Mouse (Mus musculus) embryonic facial prominence, embryonic 10.5 days (tissue): ENCODE measurements around the gene Rplp2. TPM values are rescaled to one million over a fixed set of nuclear protein-coding genes. Genes with fewer than 3 reads are reported as not detected.

Source experiments
- DNase-seq: peaks from one replicate; pipeline ENCODE4 v3.0.0-alpha.2; 2017; ENCODE audit warnings: low spot score
- H3K27ac ChIP-seq: fragments of 300-500 bp; sonication (generic); replicated peaks from 2 replicates; pipeline ENCODE4 v1.5.1; 2016; ENCODE audit warnings: mild to moderate bottlenecking
- H3K27me3 ChIP-seq: fragments of 300-500 bp; sonication (generic); replicated peaks from 2 replicates; pipeline ENCODE4 v1.6.1; 2016; ENCODE audit warnings: low read depth, mild to moderate bottlenecking; ENCODE audit not compliant: poor library complexity, severe bottlenecking
- H3K36me3 ChIP-seq: fragments of 300-500 bp; sonication (generic); replicated peaks from 2 replicates; pipeline ENCODE4 v1.6.1; 2016; ENCODE audit warnings: mild to moderate bottlenecking, moderate library complexity
- H3K4me1 ChIP-seq: fragments of 300-500 bp; sonication (generic); 2 replicates; pipeline ENCODE4 v1.6.1; 2016
- H3K4me3 ChIP-seq: fragments of 300-500 bp; sonication (generic); 2 replicates; pipeline ENCODE4 v1.5.1; 2016; ENCODE audit warnings: mild to moderate bottlenecking, moderate library complexity
- H3K9me3 ChIP-seq: fragments of 300-500 bp; sonication (generic); 2 replicates; pipeline ENCODE4 v1.6.1; 2016; ENCODE audit warnings: mild to moderate bottlenecking
- WGBS: fragments of 180-500 bp; shearing (Covaris S2); methylation state at CpG from one replicate; pipeline ENCODE4 v1.1.7; 2016; 5-methylcytosine and 5-hydroxymethylcytosine counted together
- polyA plus RNA-seq: library from polyadenylated mRNA; unstranded; fragments of >200 nt; fragmentation: Nextera tagmentation; extraction: Ambion mirVana; gene quantifications from 2 replicates; pipeline ENCODE4 v1.2.1, GENCODE M21; 2016

Gene Rplp2
- polyA plus RNA-seq, 1 experiment from 2014 or later, result 1,198 TPM

- Histone ChIP-seq H3K27ac (no peak overlapping the region), H3K36me3 (no peaks in the 10 kb centered on the region), H3K4me1 (peaks cover 8% of the 10 kb centered on the region), H3K9me3 (no peaks in the 10 kb centered on the region), H3K27me3 (no peaks in the 10 kb centered on the region), H3K4me3 (no peak overlapping the region)
- WGBS, result 82% methylated on average over 7 of the region's 7 CpGs
- no peak for DNase-seq
Observed at GRCm38 (mm10) chr7:141418970-141419369, 28.2 kb upstream of the Rplp2 start.

- no peaks in the 10 kb centered on the region for H3K27me3 ChIP-seq
- no peaks in the 10 kb centered on the region for H3K36me3 ChIP-seq
- no peak overlapping the region for H3K27ac ChIP-seq
- no peak for DNase-seq
- WGBS, result 82% methylated on average over 9 of the region's 9 CpGs
- no peak overlapping the region for H3K4me3 ChIP-seq
- H3K4me1 ChIP-seq, result no peaks in the 10 kb centered on the region
- H3K9me3 ChIP-seq, result no peaks in the 10 kb centered on the region
Observed at GRCm38 (mm10) chr7:141420030-141420702, 27.0 kb upstream of the Rplp2 start.

- H3K4me3 ChIP-seq, result no peak overlapping the region
- H3K9me3 ChIP-seq, result no peaks in the 10 kb centered on the region
- H3K27ac ChIP-seq, result no peak overlapping the region
- WGBS, result 71% methylated on average over 4 of the region's 4 CpGs
- peaks cover 19% of the 10 kb centered on the region for H3K27me3 ChIP-seq
- H3K36me3 ChIP-seq, result no peaks in the 10 kb centered on the region; the same call in 1 of the 2 replicates
- no peak for DNase-seq
- peaks cover 11% of the 10 kb centered on the region for H3K4me1 ChIP-seq
Observed at GRCm38 (mm10) chr7:141423811-141424210, 23.4 kb upstream of the Rplp2 start.

- H3K9me3 ChIP-seq, result no peaks in the 10 kb centered on the region
- H3K27me3 ChIP-seq, result peaks cover 19% of the 10 kb centered on the region
- 83% methylated on average over 12 of the region's 12 CpGs for WGBS
- DNase-seq, result no peak
- H3K36me3 ChIP-seq, result peaks cover 23% of the 10 kb centered on the region
- no peak overlapping the region for H3K27ac ChIP-seq
- peaks cover 27% of the 10 kb centered on the region for H3K4me1 ChIP-seq
- no peak overlapping the region for H3K4me3 ChIP-seq
Observed at GRCm38 (mm10) chr7:141426948-141427730, 20.0 kb upstream of the Rplp2 start.

GRCm38 (mm10) chr7:141428701-141429100 is 18.5 kb upstream of the Rplp2 start:
- H3K4me3 ChIP-seq, result peak overlapping the region; percentile 53
- DNase-seq, result no peak
- peak overlapping the region; percentile 55 for H3K27ac ChIP-seq
- WGBS, result 50% methylated on average over 5 of the region's 5 CpGs
- peaks cover 37% of the 10 kb centered on the region for H3K4me1 ChIP-seq
- peaks cover 19% of the 10 kb centered on the region for H3K27me3 ChIP-seq
- H3K9me3 ChIP-seq, result no peaks in the 10 kb centered on the region
- peaks cover 38% of the 10 kb centered on the region for H3K36me3 ChIP-seq

GRCm38 (mm10) chr7:141429310-141429709 is 17.9 kb upstream of the Rplp2 start, which contains the start of gene Cend1:
TSS of gene Cend1 (minus strand) at chr7:141429491.
- Histone ChIP-seq H3K36me3 (peaks cover 41% of the 10 kb centered on the region), H3K27ac (peak within 1 kb of the TSS; percentile 55), H3K9me3 (no peaks in the 10 kb centered on the region), H3K4me1 (peaks cover 43% of the 10 kb centered on the region), H3K27me3 (peaks cover 19% of the 10 kb centered on the region), H3K4me3 (peak within 1 kb of the TSS; percentile 53)
- DNase-seq, result peak; percentile 81
- 3% methylated on average over 19 of the region's 19 CpGs for WGBS

- H3K4me3 ChIP-seq, result peak overlapping the region; percentile 53; the same call in 1 of the 2 replicates
- peaks cover 50% of the 10 kb centered on the region for H3K4me1 ChIP-seq
- peaks cover 19% of the 10 kb centered on the region for H3K27me3 ChIP-seq
- H3K27ac ChIP-seq, result no peak overlapping the region
- H3K9me3 ChIP-seq, result no peaks in the 10 kb centered on the region
- DNase-seq, result no peak
- 69% methylated on average over 9 of the region's 9 CpGs for WGBS
- H3K36me3 ChIP-seq, result peaks cover 41% of the 10 kb centered on the region
Observed at GRCm38 (mm10) chr7:141429840-141430584, 17.2 kb upstream of the Rplp2 start.

GRCm38 (mm10) chr7:141430585-141431240 is 16.5 kb upstream of the Rplp2 start:
- H3K27ac ChIP-seq, result no peak overlapping the region
- no peak for DNase-seq
- peaks cover 57% of the 10 kb centered on the region for H3K4me1 ChIP-seq
- peaks cover 42% of the 10 kb centered on the region for H3K36me3 ChIP-seq
- H3K9me3 ChIP-seq, result no peaks in the 10 kb centered on the region
- peak overlapping the region; percentile 11; the same call in 1 of the 2 replicates for H3K4me3 ChIP-seq
- WGBS, result 94% methylated on average over 9 of the region's 9 CpGs
- H3K27me3 ChIP-seq, result peaks cover 19% of the 10 kb centered on the region

- Histone ChIP-seq H3K4me1 (peaks cover 65% of the 10 kb centered on the region), H3K27ac (no peak overlapping the region), H3K36me3 (peaks cover 47% of the 10 kb centered on the region), H3K9me3 (no peaks in the 10 kb centered on the region), H3K4me3 (no peak overlapping the region), H3K27me3 (peaks cover 16% of the 10 kb centered on the region)
- no peak for DNase-seq
- WGBS, result 95% methylated on average over 19 of the region's 19 CpGs
Observed at GRCm38 (mm10) chr7:141431434-141432185, 15.6 kb upstream of the Rplp2 start.

- Histone ChIP-seq H3K4me1 (peaks cover 67% of the 10 kb centered on the region), H3K27me3 (peaks cover 10% of the 10 kb centered on the region), H3K27ac (no peak overlapping the region), H3K9me3 (no peaks in the 10 kb centered on the region), H3K4me3 (no peak overlapping the region), H3K36me3 (peaks cover 47% of the 10 kb centered on the region)
- no peak for DNase-seq
- WGBS, result 89% methylated on average over 8 of the region's 8 CpGs
Observed at GRCm38 (mm10) chr7:141432186-141432611, 15.0 kb upstream of the Rplp2 start.

- H3K4me1 ChIP-seq, result peaks cover 74% of the 10 kb centered on the region
- DNase-seq, result no peak
- 0 out of 2 replicates have a peak overlapping the region, but pooled peaks have one; percentile 66 for H3K4me3 ChIP-seq
- no peaks in the 10 kb centered on the region for H3K9me3 ChIP-seq
- no peak overlapping the region for H3K27ac ChIP-seq
- H3K27me3 ChIP-seq, result peaks cover 6% of the 10 kb centered on the region
- peaks cover 50% of the 10 kb centered on the region for H3K36me3 ChIP-seq
- WGBS, result 86% methylated on average over 6 of the region's 6 CpGs
Observed at GRCm38 (mm10) chr7:141432741-141433516, 14.2 kb upstream of the Rplp2 start.
